Mouse (Mus musculus) forebrain, embryonic 11.5 days (tissue): Measurements from ENCODE around the gene Eaf2. TPM values are rescaled to one million over a fixed set of nuclear protein-coding genes. Genes with fewer than 3 reads are reported as not detected.

ENCODE experiments used
- ATAC-seq: fragments of 200-750 bp; cut with Nextera tagmentation; replicated peaks from 2 replicates; pipeline ENCODE4 v1.8.0; 2017; ENCODE audit warnings: moderate TSS enrichment; ENCODE audit not compliant: low FRiP score
- DNase-seq: peaks from one replicate; pipeline ENCODE4 v3.0.0-alpha.2; 2017; ENCODE audit warnings: low spot score
- H3K27ac ChIP-seq: fragments of 300-500 bp; sonication (generic); 2 replicates; pipeline ENCODE4 v1.5.1; 2014; ENCODE audit warnings: low read depth, low read length
- H3K27me3 ChIP-seq: fragments of 300-500 bp; sonication (generic); 2 replicates; pipeline ENCODE4 v1.6.1; 2014; ENCODE audit warnings: mild to moderate bottlenecking, low read length, mixed read lengths; ENCODE audit not compliant: control insufficient read depth, insufficient read depth
- H3K36me3 ChIP-seq: fragments of 300-500 bp; sonication (generic); 2 replicates; pipeline ENCODE4 v1.6.1; 2014; ENCODE audit warnings: mild to moderate bottlenecking, low read length, moderate library complexity, mixed read lengths; ENCODE audit not compliant: control insufficient read depth, insufficient read depth
- H3K4me1 ChIP-seq: fragments of 300-500 bp; sonication (generic); replicated peaks from 2 replicates; pipeline ENCODE4 v1.6.1; 2014; ENCODE audit warnings: low read length, mixed read lengths; ENCODE audit not compliant: control insufficient read depth, insufficient read depth
- H3K4me2 ChIP-seq: fragments of 300-500 bp; sonication (generic); 2 replicates; pipeline ENCODE4 v1.6.1; 2014; ENCODE audit warnings: low read depth, mild to moderate bottlenecking, low read length, moderate library complexity, mixed read lengths; ENCODE audit not compliant: severe bottlenecking
- H3K4me3 ChIP-seq: fragments of 300-500 bp; sonication (generic); 2 replicates; pipeline ENCODE4 v1.5.1; 2014; ENCODE audit warnings: low read depth, low read length
- H3K9ac ChIP-seq: fragments of 300-500 bp; sonication (generic); 2 replicates; pipeline ENCODE4 v1.6.1; 2014; ENCODE audit warnings: low read length
- H3K9me3 ChIP-seq: fragments of 300-500 bp; sonication (generic); 2 replicates; pipeline ENCODE4 v1.6.1; 2016; ENCODE audit warnings: low read length, mixed read lengths; ENCODE audit not compliant: control insufficient read depth
- WGBS: fragments of 180-500 bp; shearing (Covaris S2); extraction: QIAGEN DNeasy Blood & Tissue Kit; methylation state at CpG from one replicate; pipeline ENCODE4 v1.1.7; 2014; 5-methylcytosine and 5-hydroxymethylcytosine counted together
- polyA plus RNA-seq: library from polyadenylated mRNA; unstranded; fragments of >200 nt; fragmentation: Nextera tagmentation; extraction: Ambion mirVana; gene quantifications from 2 replicates; pipeline ENCODE4 v1.2.1, GENCODE M21; 2014

Eaf2 gene
- 0.99 and 1.4 TPM in 2 replicates for polyA plus RNA-seq

DNA sequence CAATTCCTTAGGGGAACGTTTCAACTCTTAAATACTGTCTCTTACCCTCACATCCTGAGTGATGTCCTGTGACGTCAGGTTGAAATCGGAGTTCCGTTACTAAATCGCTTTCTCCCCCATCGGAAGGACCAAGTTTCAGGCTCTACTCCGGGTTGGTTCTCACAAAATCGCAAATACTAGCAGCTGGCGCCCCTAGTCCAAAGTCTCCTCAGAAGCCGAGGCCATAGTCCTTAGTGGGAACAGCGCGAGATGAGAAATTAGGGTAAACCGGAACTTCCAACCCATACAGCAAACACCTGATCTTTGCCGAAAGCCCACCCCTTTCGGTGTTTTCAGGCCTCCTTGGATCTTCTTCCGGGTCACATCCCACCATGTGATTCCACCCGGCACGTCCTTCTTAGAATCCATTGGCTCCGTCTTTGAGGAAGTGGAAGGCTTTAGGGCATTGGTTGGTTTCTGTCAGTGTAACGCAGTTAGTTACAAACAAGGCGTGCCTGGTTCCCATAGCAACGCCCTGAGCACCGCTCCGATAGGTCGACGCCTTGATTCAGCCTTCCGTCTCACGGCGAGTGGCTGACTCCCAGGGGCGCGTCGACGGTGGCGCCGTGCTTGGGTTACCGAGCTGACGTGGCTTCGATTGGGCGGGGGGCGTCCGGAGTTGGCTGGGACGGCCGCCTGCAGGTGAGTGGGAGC lies at the start of gene Eaf2, which contains the start of gene Golgb1:
Eaf2 (minus strand) TSS at position 421 of the 693 bp plus-strand sequence.
Golgb1 (plus strand) TSS at position 558 of the 693 bp plus-strand sequence.
- DNase-seq (peak; percentile 95), ATAC-seq (peak; percentile 100)
- peak within 1 kb of the TSS; percentile 50 for H3K27ac ChIP-seq
- no peaks in the 10 kb centered on the region; the same call in 1 of the 2 replicates for H3K4me1 ChIP-seq
- H3K36me3 ChIP-seq = no peaks in the 10 kb centered on the region; the same call in 1 of the 2 replicates
- WGBS = under 1% methylated on average over 43 of the region's 43 CpGs
- peak within 1 kb of the TSS; percentile 91 for H3K4me3 ChIP-seq
- H3K9me3 ChIP-seq = no peaks in the 10 kb centered on the region
- H3K27me3 ChIP-seq = no peaks in the 10 kb centered on the region
- peak within 1 kb of the TSS; percentile 73 for H3K4me2 ChIP-seq
- H3K9ac ChIP-seq = peak within 1 kb of the TSS; percentile 72

DNA sequence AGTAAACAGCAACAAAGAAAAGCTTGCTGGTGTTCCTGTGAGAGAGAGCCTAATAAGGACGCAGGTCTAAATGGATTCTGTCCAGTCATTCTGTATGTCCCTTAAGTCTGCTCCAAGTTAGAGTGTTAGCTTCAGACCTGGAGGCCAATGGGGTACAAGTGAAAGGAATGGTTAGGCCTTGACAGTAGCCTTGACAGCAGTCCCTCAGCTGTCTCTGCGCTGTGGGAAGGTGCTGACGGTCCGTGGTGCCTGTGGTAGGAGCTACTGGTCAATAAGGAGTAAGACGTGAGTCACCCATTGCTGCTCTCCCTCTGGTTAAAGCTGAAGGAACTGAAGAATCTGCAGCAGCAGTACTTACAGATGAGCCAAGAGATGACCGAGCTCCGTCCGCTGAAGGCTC lies 49.5 kb upstream of the Eaf2 start:
- DNase-seq (no peak), ATAC-seq (no peak)
- H3K9me3 ChIP-seq = no peaks in the 10 kb centered on the region
- no peaks in the 10 kb centered on the region for H3K27me3 ChIP-seq
- WGBS = 94% methylated on average over 8 of the region's 8 CpGs
- H3K9ac ChIP-seq = no peak overlapping the region
- no peak overlapping the region for H3K4me3 ChIP-seq
- H3K4me1 ChIP-seq = no peaks in the 10 kb centered on the region
- no peaks in the 10 kb centered on the region; the same call in 1 of the 2 replicates for H3K36me3 ChIP-seq
- H3K27ac ChIP-seq = no peak overlapping the region
- H3K4me2 ChIP-seq = no peak overlapping the region

DNA sequence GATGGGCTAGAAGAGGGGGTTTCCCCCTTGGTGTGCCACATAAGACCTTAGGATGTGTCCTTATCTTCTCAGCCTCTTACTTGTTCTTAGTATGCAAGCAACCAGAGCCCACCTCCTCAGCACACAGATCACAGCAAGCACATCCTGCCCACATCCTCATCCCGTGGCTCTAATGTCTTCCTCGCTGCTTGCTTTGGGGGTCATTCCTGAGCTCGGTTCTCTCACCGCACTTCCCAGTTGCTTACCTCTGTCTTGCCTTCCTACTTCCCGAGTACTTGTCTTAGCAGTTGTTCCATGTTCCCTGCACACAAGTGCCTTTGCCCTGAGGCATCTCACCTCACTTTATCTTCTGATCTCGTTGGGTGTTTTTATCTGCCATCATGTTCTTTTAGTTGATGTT lies 47.2 kb upstream of the Eaf2 start:
- DNase-seq = no peak
- 92% methylated on average over 6 of the region's 6 CpGs for WGBS

DNA sequence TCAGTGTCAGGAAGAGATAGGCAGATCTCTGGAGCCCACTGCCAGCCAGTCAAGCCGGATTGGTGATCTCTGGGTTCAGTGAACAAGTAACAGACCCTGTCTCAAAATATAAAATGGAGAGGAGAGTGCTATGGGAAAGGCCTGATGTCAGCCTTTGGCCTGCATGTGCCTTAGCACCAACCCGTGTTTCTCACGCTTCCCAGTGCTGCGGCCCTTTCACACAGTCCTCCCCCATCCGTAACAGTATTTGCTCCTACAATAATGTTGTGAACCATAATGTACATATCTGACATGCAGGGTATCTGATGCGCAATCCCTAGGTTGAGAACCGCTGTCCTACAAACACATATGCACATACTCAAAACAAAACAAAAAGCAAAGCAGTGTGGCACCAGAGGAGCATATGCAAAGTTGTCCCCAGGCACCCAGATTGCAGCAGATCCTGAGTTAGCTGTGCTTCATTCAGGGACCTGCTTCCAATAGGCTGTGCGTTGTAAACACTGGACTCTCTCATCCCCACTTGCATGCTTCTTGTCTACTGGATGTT lies 46.3 kb upstream of the Eaf2 start:
- H3K36me3 ChIP-seq = no peaks in the 10 kb centered on the region; the same call in 1 of the 2 replicates
- H3K27me3 ChIP-seq = no peaks in the 10 kb centered on the region
- H3K4me2 ChIP-seq = no peak overlapping the region
- H3K9me3 ChIP-seq = no peaks in the 10 kb centered on the region
- H3K4me3 ChIP-seq = no peak overlapping the region
- DNase-seq = no peak
- H3K9ac ChIP-seq = no peak overlapping the region
- no peaks in the 10 kb centered on the region for H3K4me1 ChIP-seq
- no peak for ATAC-seq
- 95% methylated on average over 8 of the region's 8 CpGs for WGBS
- H3K27ac ChIP-seq = no peak overlapping the region

More for the DNA sequence above, 47.2 kb upstream of the Eaf2 start:
- Histone ChIP-seq H3K36me3 (no peaks in the 10 kb centered on the region; the same call in 1 of the 2 replicates), H3K9ac (no peak overlapping the region), H3K27me3 (no peaks in the 10 kb centered on the region), H3K27ac (no peak overlapping the region), H3K9me3 (no peaks in the 10 kb centered on the region), H3K4me2 (no peak overlapping the region), H3K4me3 (no peak overlapping the region), H3K4me1 (no peaks in the 10 kb centered on the region)
- ATAC-seq = no peak

DNA sequence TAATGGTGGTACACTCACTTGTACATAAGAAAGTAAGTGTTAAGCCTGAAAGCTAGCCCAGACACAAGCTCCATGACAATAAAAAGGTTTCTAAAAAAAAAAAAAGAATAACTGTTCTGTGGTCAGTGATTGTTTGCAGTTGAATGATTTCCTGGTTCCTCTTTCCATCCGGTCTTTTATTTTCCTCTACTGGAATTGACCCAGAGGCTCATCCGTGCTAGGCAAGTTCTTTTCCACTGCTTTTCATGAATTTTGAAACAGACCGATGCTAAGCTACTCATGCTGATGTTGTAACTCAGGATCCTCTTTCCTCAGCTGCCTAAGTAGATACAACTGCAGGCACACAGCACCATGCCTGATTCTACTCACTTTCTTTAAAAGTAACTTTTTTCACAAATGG lies 45.6 kb upstream of the Eaf2 start:
- H3K9ac ChIP-seq = no peak overlapping the region
- DNase-seq (no peak), ATAC-seq (no peak)
- H3K36me3 ChIP-seq = no peaks in the 10 kb centered on the region; the same call in 1 of the 2 replicates
- WGBS = 91% methylated on average over 3 of the region's 3 CpGs
- no peaks in the 10 kb centered on the region for H3K27me3 ChIP-seq
- H3K27ac ChIP-seq = no peak overlapping the region
- no peak overlapping the region for H3K4me3 ChIP-seq
- H3K9me3 ChIP-seq = no peaks in the 10 kb centered on the region
- H3K4me1 ChIP-seq = no peaks in the 10 kb centered on the region
- no peak overlapping the region for H3K4me2 ChIP-seq

- Histone ChIP-seq H3K4me1 (no peaks in the 10 kb centered on the region), H3K9ac (no peak overlapping the region), H3K4me3 (no peak overlapping the region), H3K4me2 (no peak overlapping the region), H3K27me3 (no peaks in the 10 kb centered on the region), H3K27ac (no peak overlapping the region), H3K9me3 (no peaks in the 10 kb centered on the region), H3K36me3 (no peaks in the 10 kb centered on the region; the same call in 1 of the 2 replicates)
- ATAC-seq (no peak), DNase-seq (no peak)
- WGBS = 95% methylated on average over 10 of the region's 10 CpGs
These were observed 43.7 kb upstream of the Eaf2 start for GRCm38 (mm10) chr16:36918505-36918904.

GRCm38 (mm10) chr16:36914195-36914594 lies 39.4 kb upstream of the Eaf2 start:
- WGBS = 95% methylated on average over 5 of the region's 5 CpGs
- H3K36me3 ChIP-seq = no peaks in the 10 kb centered on the region; the same call in 1 of the 2 replicates

DNA sequence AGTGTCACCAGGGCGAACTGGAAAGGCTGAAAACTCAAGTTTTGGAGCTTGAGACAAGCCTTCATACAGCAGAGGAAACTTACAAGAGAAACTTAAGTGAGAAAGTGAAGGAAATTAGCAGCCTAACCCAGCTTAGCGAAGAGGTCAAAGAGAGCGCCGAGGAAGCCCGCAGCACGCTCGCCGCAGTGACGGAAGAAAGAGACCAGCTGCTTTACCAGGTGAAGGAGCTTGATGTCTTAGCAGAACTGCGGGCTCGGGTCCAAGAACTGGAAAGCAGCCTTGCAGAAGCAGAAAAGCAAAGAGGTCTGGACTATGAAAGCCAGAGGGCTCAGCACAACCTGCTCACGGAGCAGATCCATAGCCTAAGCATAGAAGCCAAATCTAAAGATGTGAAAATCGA lies 37.5 kb upstream of the Eaf2 start:
- DNase-seq (no peak), ATAC-seq (no peak)
- Histone ChIP-seq H3K27me3 (no peaks in the 10 kb centered on the region), H3K4me1 (no peaks in the 10 kb centered on the region), H3K4me3 (no peak overlapping the region), H3K4me2 (no peak overlapping the region), H3K36me3 (no peaks in the 10 kb centered on the region; the same call in 1 of the 2 replicates), H3K9ac (no peak overlapping the region), H3K27ac (no peak overlapping the region), H3K9me3 (no peaks in the 10 kb centered on the region)
- 94% methylated on average over 13 of the region's 13 CpGs for WGBS

More at GRCm38 (mm10) chr16:36914195-36914594, 39.4 kb upstream of the Eaf2 start:
- Histone ChIP-seq H3K4me1 (no peaks in the 10 kb centered on the region), H3K9me3 (no peaks in the 10 kb centered on the region), H3K9ac (no peak overlapping the region), H3K4me2 (no peak overlapping the region), H3K27me3 (no peaks in the 10 kb centered on the region), H3K4me3 (no peak overlapping the region), H3K27ac (no peak overlapping the region)
- no peak for ATAC-seq
- DNase-seq = no peak
